Mouse (Mus musculus) limb, embryonic 11.5 days (tissue): ENCODE measurements around the gene BC035044. TPM values are rescaled to one million over a fixed set of nuclear protein-coding genes. Genes with fewer than 3 reads are reported as not detected.

ENCODE experiments used
- ATAC-seq: fragments of 200-750 bp; cut with Nextera tagmentation; 2 replicates; pipeline ENCODE4 v1.8.0; 2017; ENCODE audit warnings: low read depth; ENCODE audit not compliant: insufficient number of reproducible peaks, low FRiP score, low TSS enrichment
- DNase-seq: peaks from one replicate; pipeline ENCODE4 v3.0.0-alpha.2; 2015; ENCODE audit warnings: low spot score
- H3K27ac ChIP-seq: fragments of 300-500 bp; sonication (generic); replicated peaks from 2 replicates; pipeline ENCODE4 v1.5.1; 2014; ENCODE audit warnings: low read depth, mild to moderate bottlenecking, low read length
- H3K27me3 ChIP-seq: fragments of 300-500 bp; sonication (generic); 2 replicates; pipeline ENCODE4 v1.6.1; 2014; ENCODE audit warnings: mild to moderate bottlenecking, low read length, mixed read lengths; ENCODE audit not compliant: control insufficient read depth, insufficient read depth
- H3K36me3 ChIP-seq: fragments of 300-500 bp; sonication (generic); 2 replicates; pipeline ENCODE4 v1.6.1; 2014; ENCODE audit warnings: mild to moderate bottlenecking, low read length, moderate library complexity, mixed read lengths; ENCODE audit not compliant: control insufficient read depth, insufficient read depth
- H3K4me1 ChIP-seq: fragments of 300-500 bp; sonication (generic); 2 replicates; pipeline ENCODE4 v1.6.1; 2014; ENCODE audit warnings: low read length, mixed read lengths; ENCODE audit not compliant: control insufficient read depth, insufficient read depth
- H3K4me2 ChIP-seq: fragments of 300-500 bp; sonication (generic); 2 replicates; pipeline ENCODE4 v1.6.1; 2014; ENCODE audit warnings: low read depth, mild to moderate bottlenecking, moderate library complexity; ENCODE audit not compliant: severe bottlenecking
- H3K4me3 ChIP-seq: fragments of 300-500 bp; sonication (generic); 2 replicates; pipeline ENCODE4 v1.5.1; 2014; ENCODE audit warnings: low read depth, low read length
- H3K9ac ChIP-seq: fragments of 300-500 bp; sonication (generic); 2 replicates; pipeline ENCODE4 v1.6.1; 2014; ENCODE audit warnings: mild to moderate bottlenecking, low read length
- H3K9me3 ChIP-seq: fragments of 300-500 bp; sonication (generic); 2 replicates; pipeline ENCODE4 v1.6.1; 2016; ENCODE audit warnings: low read length; ENCODE audit not compliant: control insufficient read depth
- WGBS: fragments of 180-500 bp; shearing (Covaris S2); extraction: QIAGEN DNeasy Blood & Tissue Kit; methylation state at CpG from one replicate; pipeline ENCODE4 v1.1.7; 2014; 5-methylcytosine and 5-hydroxymethylcytosine counted together
- polyA plus RNA-seq: library from polyadenylated mRNA; unstranded; fragments of >200 nt; fragmentation: Nextera tagmentation; extraction: Ambion mirVana; gene quantifications from 2 replicates; pipeline ENCODE4 v1.2.1, GENCODE M21; 2014

The BC035044 gene
- polyA plus RNA-seq, 1 experiment from 2014 or later: 0.96 TPM

- H3K4me2 ChIP-seq: 0 out of 2 replicates have a peak overlapping the region, but pooled peaks have one; percentile 57
- peak overlapping the region; percentile 71; the same call in 1 of the 2 replicates for H3K4me3 ChIP-seq
- H3K4me1 ChIP-seq: no peaks in the 10 kb centered on the region
- no peaks in the 10 kb centered on the region for H3K36me3 ChIP-seq
- DNase-seq (no peak), ATAC-seq (no peak)
- H3K9me3 ChIP-seq: no peaks in the 10 kb centered on the region
- no peaks in the 10 kb centered on the region for H3K27me3 ChIP-seq
- WGBS: 73% methylated on average over 7 of the region's 7 CpGs
- H3K9ac ChIP-seq: no peak overlapping the region
- H3K27ac ChIP-seq: no peak overlapping the region
Measured at GRCm38 (mm10) chr6:128839921-128840320, 51.0 kb downstream of the BC035044 start.

GRCm38 (mm10) chr6:128839266-128839771 is 51.6 kb downstream of the BC035044 start:
- Histone ChIP-seq H3K9ac (peak overlapping the region; percentile 51), H3K27ac (0 out of 2 replicates have a peak overlapping the region, but pooled peaks have one; percentile 21), H3K4me1 (no peaks in the 10 kb centered on the region), H3K27me3 (no peaks in the 10 kb centered on the region), H3K36me3 (no peaks in the 10 kb centered on the region), H3K9me3 (no peaks in the 10 kb centered on the region), H3K4me2 (peak overlapping the region; percentile 57), H3K4me3 (peak overlapping the region; percentile 71)
- ATAC-seq: peak; percentile 10
- DNase-seq: peak; percentile 91
- under 1% methylated on average over 17 of the region's 17 CpGs for WGBS

- DNase-seq: peak; percentile 93
- Histone ChIP-seq H3K9me3 (no peaks in the 10 kb centered on the region), H3K36me3 (no peaks in the 10 kb centered on the region), H3K27me3 (no peaks in the 10 kb centered on the region), H3K9ac (peak overlapping the region; percentile 84), H3K4me1 (no peaks in the 10 kb centered on the region), H3K4me2 (peak overlapping the region; percentile 57), H3K27ac (peak overlapping the region; percentile 62), H3K4me3 (peak overlapping the region; percentile 71)
- WGBS: under 1% methylated on average over 49 of the region's 49 CpGs
- ATAC-seq: peak; percentile 73
Measured at GRCm38 (mm10) chr6:128838342-128839265, 52.3 kb downstream of the BC035044 start.

- peak overlapping the region; percentile 71 for H3K4me3 ChIP-seq
- DNase-seq: peak; percentile 54
- peak overlapping the region; percentile 41 for H3K4me2 ChIP-seq
- no peaks in the 10 kb centered on the region for H3K9me3 ChIP-seq
- no peaks in the 10 kb centered on the region for H3K27me3 ChIP-seq
- peak; percentile 22; the same call in 1 of the 2 replicates for ATAC-seq
- H3K27ac ChIP-seq: peak overlapping the region; percentile 42; the same call in 1 of the 2 replicates
- peak overlapping the region; percentile 60 for H3K9ac ChIP-seq
- WGBS: 1% methylated on average over 14 of the region's 14 CpGs
- no peaks in the 10 kb centered on the region for H3K36me3 ChIP-seq
- no peaks in the 10 kb centered on the region for H3K4me1 ChIP-seq
Measured at GRCm38 (mm10) chr6:128837454-128838341, 53.2 kb downstream of the BC035044 start.

- peak overlapping the region; percentile 41; the same call in 1 of the 2 replicates for H3K4me2 ChIP-seq
- H3K27ac ChIP-seq: no peak overlapping the region
- H3K4me3 ChIP-seq: no peak overlapping the region; the same call in 1 of the 2 replicates
- no peaks in the 10 kb centered on the region for H3K4me1 ChIP-seq
- no peak for DNase-seq
- H3K27me3 ChIP-seq: no peaks in the 10 kb centered on the region
- no peaks in the 10 kb centered on the region for H3K9me3 ChIP-seq
- ATAC-seq: no peak
- H3K36me3 ChIP-seq: no peaks in the 10 kb centered on the region
- no peak overlapping the region for H3K9ac ChIP-seq
- WGBS: 87% methylated on average over 6 of the region's 6 CpGs
Measured at GRCm38 (mm10) chr6:128836955-128837334, 54.0 kb downstream of the BC035044 start.

- H3K9me3 ChIP-seq: no peaks in the 10 kb centered on the region
- H3K4me1 ChIP-seq: no peaks in the 10 kb centered on the region
- 91% methylated on average over 8 of the region's 8 CpGs for WGBS
- DNase-seq: no peak
- no peak overlapping the region for H3K4me3 ChIP-seq
- no peak overlapping the region for H3K27ac ChIP-seq
- H3K4me2 ChIP-seq: no peak overlapping the region
- no peak for ATAC-seq
- H3K27me3 ChIP-seq: no peaks in the 10 kb centered on the region
- H3K9ac ChIP-seq: no peak overlapping the region
- H3K36me3 ChIP-seq: no peaks in the 10 kb centered on the region
Measured at GRCm38 (mm10) chr6:128836191-128836954, 54.6 kb downstream of the BC035044 start.

GRCm38 (mm10) chr6:128835571-128835970 is 55.4 kb downstream of the BC035044 start:
- H3K9me3 ChIP-seq: no peaks in the 10 kb centered on the region
- ATAC-seq (no peak), DNase-seq (no peak)
- no peak overlapping the region for H3K9ac ChIP-seq
- WGBS: 87% methylated on average over 4 of the region's 4 CpGs
- H3K36me3 ChIP-seq: no peaks in the 10 kb centered on the region
- H3K4me1 ChIP-seq: no peaks in the 10 kb centered on the region
- no peak overlapping the region for H3K4me2 ChIP-seq
- no peaks in the 10 kb centered on the region for H3K27me3 ChIP-seq
- H3K27ac ChIP-seq: no peak overlapping the region
- no peak overlapping the region for H3K4me3 ChIP-seq
